Mouse (Mus musculus) MEL (cell line): ENCODE data around the gene Mtor. TPM values are rescaled to one million over a fixed set of nuclear protein-coding genes. Genes with fewer than 3 reads are reported as not detected.

Experiments
- DNase-seq: peaks from one replicate; pipeline ENCODE4 v3.0.0; 2011; ENCODE audit warnings: low read depth, low spot score
- H3K27ac ChIP-seq: 2 replicates; pipeline ENCODE4 v1.5.1; 2012; ENCODE audit warnings: low read depth, mild to moderate bottlenecking, control low read depth, low read length, moderate library complexity; ENCODE audit not compliant: control insufficient read depth
- H3K27me3 ChIP-seq, 2 experiments: fragments of 150-350 bp in 1 of 2; sonication (generic) in 1 of 2; 2 replicates each; pipeline ENCODE4 v1.6.1; 2012; ENCODE audit warnings: low read length in 2 of 2, mild to moderate bottlenecking in 2 of 2, improper control_type of control experiment in 1 of 2, moderate library complexity in 1 of 2; ENCODE audit not compliant: insufficient read depth in 2 of 2, control insufficient read depth in 1 of 2
- H3K36me3 ChIP-seq, 2 experiments: 2 replicates each; pipeline ENCODE4 v1.6.1; 2012 to 2014; ENCODE audit warnings: low read length in 2 of 2, improper control_type of control experiment in 1 of 2, inconsistent platforms in 1 of 2, mild to moderate bottlenecking in 1 of 2; ENCODE audit not compliant: insufficient read depth in 2 of 2, control insufficient read depth in 1 of 2
- H3K4me1 ChIP-seq, 2 experiments: fragments of 150-350 bp in 1 of 2; sonication (generic) in 1 of 2; 2 replicates each; pipeline ENCODE4 v1.6.1; 2012; ENCODE audit warnings: low read length in 2 of 2, improper control_type of control experiment in 1 of 2, mild to moderate bottlenecking in 1 of 2; ENCODE audit not compliant: insufficient read depth in 2 of 2, control insufficient read depth in 1 of 2
- H3K4me3 ChIP-seq, 2 experiments: fragments of 150-350 bp in 1 of 2; sonication (generic) in 1 of 2; 2 replicates each; pipeline ENCODE4 v1.5.1; 2012; ENCODE audit warnings: low read depth in 2 of 2, low read length in 2 of 2, mild to moderate bottlenecking in 2 of 2, moderate library complexity in 2 of 2, control low read depth in 1 of 2, improper control_type of control experiment in 1 of 2; ENCODE audit not compliant: control insufficient read depth in 1 of 2, insufficient read depth in 1 of 2
- H3K79me2 ChIP-seq: 2 replicates; pipeline ENCODE4 v1.6.1; 2012; ENCODE audit warnings: mild to moderate bottlenecking, low read length, moderate library complexity; ENCODE audit not compliant: control insufficient read depth, poor library complexity, insufficient read depth
- H3K9ac ChIP-seq: 2 replicates; pipeline ENCODE4 v1.6.1; 2012; ENCODE audit warnings: low read depth, mild to moderate bottlenecking, control low read depth, low read length, moderate library complexity; ENCODE audit not compliant: control insufficient read depth, poor library complexity, severe bottlenecking
- H3K9me3 ChIP-seq: fragments of 150-350 bp; sonication (generic); replicated peaks from 2 replicates; pipeline ENCODE4 v1.6.1; 2012; ENCODE audit warnings: mild to moderate bottlenecking, low read length, improper control_type of control experiment, moderate library complexity; ENCODE audit not compliant: insufficient read depth
- CHD2 ChIP-seq: IDR thresholded peaks from 2 replicates; pipeline ENCODE4 v1.6.1; 2011; ENCODE audit warnings: low read length, improper control_type of control experiment
- CTCF ChIP-seq, 3 experiments: IDR thresholded peaks in 2 of 3; conservative IDR thresholded peaks in 1 of 3; 2 replicates each; pipeline ENCODE4 v1.5.1; 2011 to 2012; ENCODE audit warnings: low read length in 3 of 3, low read depth in 2 of 3, mild to moderate bottlenecking in 2 of 3, improper control_type of control experiment in 1 of 3, inconsistent platforms in 1 of 3, mixed read lengths in 1 of 3, moderate library complexity in 1 of 3; ENCODE audit not compliant: control insufficient read depth in 1 of 3, insufficient read depth in 1 of 3, poor library complexity in 1 of 3, severe bottlenecking in 1 of 3
- E2F4 ChIP-seq: IDR thresholded peaks from 2 replicates; pipeline ENCODE4 v1.6.1; 2011; ENCODE audit warnings: low read depth, low read length, improper control_type of control experiment, borderline replicate concordance
- ELF1 ChIP-seq: IDR thresholded peaks from 2 replicates; pipeline ENCODE4 v1.6.1; 2014; ENCODE audit warnings: low read depth, mild to moderate bottlenecking, inconsistent platforms, low read length, improper control_type of control experiment, moderate library complexity
- EP300 ChIP-seq, 2 experiments: IDR thresholded peaks; 2 replicates each; pipeline ENCODE4 v1.6.1; 2011; ENCODE audit warnings: improper control_type of control experiment in 2 of 2, low read length in 2 of 2, low read depth in 1 of 2, mild to moderate bottlenecking in 1 of 2
- ETS1 ChIP-seq: IDR thresholded peaks from 2 replicates; pipeline ENCODE4 v1.6.1; 2012; ENCODE audit warnings: low read depth, mild to moderate bottlenecking, inconsistent platforms, low read length, improper control_type of control experiment, moderate library complexity
- MAX ChIP-seq: IDR thresholded peaks from 2 replicates; pipeline ENCODE4 v1.6.1; 2011; ENCODE audit warnings: low read length, improper control_type of control experiment
- MEF2A ChIP-seq: IDR thresholded peaks from 2 replicates; pipeline ENCODE4 v1.6.1; 2014; ENCODE audit warnings: low read depth, mild to moderate bottlenecking, inconsistent platforms, low read length, improper control_type of control experiment; ENCODE audit not compliant: poor library complexity, insufficient replicate concordance, severe bottlenecking; ENCODE audit errors: extremely low read depth
- MXI1 ChIP-seq: IDR thresholded peaks from 2 replicates; pipeline ENCODE4 v1.6.1; 2011; ENCODE audit warnings: mild to moderate bottlenecking, low read depth, low read length, improper control_type of control experiment
- RAD21 ChIP-seq: IDR thresholded peaks from 2 replicates; pipeline ENCODE4 v1.6.1; 2011; ENCODE audit warnings: mild to moderate bottlenecking, low read depth, low read length, improper control_type of control experiment
- RCOR1 ChIP-seq: IDR thresholded peaks from 2 replicates; pipeline ENCODE4 v1.6.1; 2012; ENCODE audit warnings: low read depth, mild to moderate bottlenecking, inconsistent platforms, low read length, improper control_type of control experiment
- SIN3A ChIP-seq: IDR thresholded peaks from 2 replicates; pipeline ENCODE4 v1.6.1; 2012; ENCODE audit warnings: low read length, improper control_type of control experiment, inconsistent platforms
- SMC3 ChIP-seq: IDR thresholded peaks from 2 replicates; pipeline ENCODE4 v1.6.1; 2011; ENCODE audit warnings: low read depth, low read length, improper control_type of control experiment
- TBP ChIP-seq: IDR thresholded peaks from 2 replicates; pipeline ENCODE4 v1.8.0; 2011; ENCODE audit warnings: low read depth, low read length, improper control_type of control experiment
- TCF12 ChIP-seq: IDR thresholded peaks from 2 replicates; pipeline ENCODE4 v1.6.1; 2014; ENCODE audit warnings: low read depth, mild to moderate bottlenecking, inconsistent platforms, low read length, improper control_type of control experiment, moderate library complexity
- ZMIZ1 ChIP-seq: IDR thresholded peaks from 2 replicates; pipeline ENCODE4 v1.6.1; 2012; ENCODE audit warnings: low read depth, mild to moderate bottlenecking, inconsistent platforms, low read length, improper control_type of control experiment, moderate library complexity
- ZNF384 ChIP-seq: IDR thresholded peaks from 2 replicates; pipeline ENCODE4 v1.6.1; 2012; ENCODE audit warnings: low read depth, mild to moderate bottlenecking, inconsistent platforms, low read length, improper control_type of control experiment
- polyA plus RNA-seq, 2 experiments: library from polyadenylated mRNA; stranded (reverse) in 1 of 2; unstranded in 1 of 2; fragments of >175 nt in 1 of 2; fragments of >200 nt in 1 of 2; gene quantifications; 2 replicates each; pipeline versions ENCODE4 v1.2.1 to v1.2.4; 2012; ENCODE audit warnings: low replicate concordance in 2 of 2, low read depth in 1 of 2; ENCODE audit not compliant: insufficient read length in 2 of 2, insufficient read depth in 1 of 2, missing spikeins in 1 of 2
- total RNA-seq: library from RNA; depleted of rRNA; stranded (reverse); fragments of 300-350 nt; gene quantifications from 2 replicates; pipeline ENCODE4 v1.2.3, GENCODE M21; 2012

The Mtor gene
- total and polyA plus RNA-seq, 3 experiments: 23.9 to 35.2 TPM; not detected in 1

- Histone ChIP-seq H3K36me3 (peaks cover 0 to 27% of the 10 kb centered on the region in 2 experiments; a peak in 2 of 4 replicates), H3K27ac (peak overlapping the region; percentile 60), H3K79me2 (peaks cover 3% of the 10 kb centered on the region), H3K4me3 (peak overlapping the region in 1 of 2 experiments; percentile 20; a peak in 2 of 4 replicates), H3K9ac (no peak overlapping the region), H3K4me1 (peaks cover 14 to 36% of the 10 kb centered on the region in 2 experiments), H3K27me3 (no peaks in the 10 kb centered on the region), H3K9me3 (no peaks in the 10 kb centered on the region)
- no peak for TF ChIP-seq MEF2A
- no peak for TF ChIP-seq RAD21
- no peak for TF ChIP-seq SMC3
- TF ChIP-seq CTCF (IDR thresholded peaks at IDR 0.05 in 2 of 3, conservative IDR thresholded peaks at IDR 0.05 in 1 of 3; ENCODE audit: control insufficient read depth in 1 of 3, insufficient read depth in 1 of 3, low read depth in 2 of 3, low read length in 3 of 3, poor library complexity in 1 of 3, severe bottlenecking in 1 of 3): no peak
- TF ChIP-seq E2F4: no peak
- TF ChIP-seq EP300 (IDR thresholded peaks at IDR 0.05; ENCODE audit: low read depth in 1 of 2, low read length in 2 of 2): peak in 1 of 2 experiments; percentile 32; a peak in 1 of 4 replicates
- TF ChIP-seq ELF1: peak; percentile 13; the same call in 1 of the 2 replicates
- peak; percentile 4; the same call in 1 of the 2 replicates for TF ChIP-seq ZNF384
- TF ChIP-seq TBP: peak; percentile 90
- TF ChIP-seq TCF12: no peak
- DNase-seq: peak; percentile 78
Measured at GRCm38 (mm10) chr4:148586648-148587047, 138.2 kb downstream of the Mtor start.

DNA sequence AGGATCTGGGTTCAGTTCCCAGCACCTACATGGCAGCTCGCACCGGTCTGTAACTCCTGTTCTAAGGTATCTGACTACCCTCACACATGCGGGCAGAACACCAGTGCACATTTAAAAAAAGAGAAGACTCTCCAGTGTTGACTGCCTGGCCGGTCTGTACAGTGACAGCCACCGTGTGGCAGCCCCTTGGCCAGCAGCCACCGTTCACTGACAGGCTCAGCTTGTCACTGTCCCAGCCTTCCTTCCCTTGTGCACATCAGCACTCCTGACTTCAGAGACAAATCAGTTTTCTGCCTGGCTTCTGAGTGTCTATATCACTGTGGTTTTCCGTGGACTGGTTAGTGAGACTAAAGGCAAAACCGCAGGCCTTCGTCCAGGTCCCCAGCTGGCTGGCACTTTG lies 140.4 kb downstream of the Mtor start:
- 0 out of 2 replicates have a peak overlapping the region, but pooled peaks have one; percentile 10 for H3K27ac ChIP-seq
- TF ChIP-seq MAX: peak; percentile 44; the same call in 1 of the 2 replicates
- TF ChIP-seq SIN3A: peak; percentile 73
- TF ChIP-seq RCOR1: peak; percentile 34; the same call in 1 of the 2 replicates
- peak; percentile 80 for TF ChIP-seq MXI1
- 0 out of 2 replicates have a peak, but pooled peaks have one; percentile 25 for TF ChIP-seq ETS1
- TF ChIP-seq CHD2: no peak
- no peak for TF ChIP-seq ZMIZ1
- TF ChIP-seq, all 39 proteins: peak for 5
- H3K4me1 ChIP-seq: peaks cover 9 to 32% of the 10 kb centered on the region in 2 experiments
- DNase-seq: peak; percentile 74
- no peaks in the 10 kb centered on the region for H3K27me3 ChIP-seq
- peaks cover 8 to 16% of the 10 kb centered on the region in 2 experiments; a peak in 3 of 4 replicates for H3K36me3 ChIP-seq
- no peak overlapping the region for H3K4me3 ChIP-seq
- H3K9me3 ChIP-seq: no peaks in the 10 kb centered on the region
- peaks cover 24% of the 10 kb centered on the region for H3K79me2 ChIP-seq
- H3K9ac ChIP-seq: peak overlapping the region; percentile 26; the same call in 1 of the 2 replicates
